Mouse (Mus musculus) heart, embryonic 16.5 days (tissue): Measurements from ENCODE around the gene AU022252. TPM values are rescaled to one million over a fixed set of nuclear protein-coding genes. Genes with fewer than 3 reads are reported as not detected.

ENCODE experiments used
- ATAC-seq: fragments of 200-750 bp; cut with Nextera tagmentation; replicated peaks from 2 replicates; pipeline ENCODE4 v1.8.0; 2017; ENCODE audit warnings: moderate number of reproducible peaks; ENCODE audit not compliant: insufficient read depth, low FRiP score; ENCODE audit errors: extremely low read depth
- H3K27ac ChIP-seq: fragments of 300-500 bp; sonication (generic); 2 replicates; pipeline ENCODE4 v1.5.1; 2014; ENCODE audit warnings: mild to moderate bottlenecking, low read length, control low read depth, moderate library complexity
- H3K27me3 ChIP-seq: fragments of 300-500 bp; sonication (generic); 2 replicates; pipeline ENCODE4 v1.6.1; 2014; ENCODE audit warnings: low read length, mixed read lengths; ENCODE audit not compliant: control insufficient read depth, insufficient read depth
- H3K36me3 ChIP-seq: fragments of 300-500 bp; sonication (generic); 2 replicates; pipeline ENCODE4 v1.6.1; 2014; ENCODE audit not compliant: control insufficient read depth, insufficient read depth
- H3K4me1 ChIP-seq: fragments of 300-500 bp; sonication (generic); 2 replicates; pipeline ENCODE4 v1.6.1; 2014; ENCODE audit warnings: low read length, mixed read lengths; ENCODE audit not compliant: control insufficient read depth, insufficient read depth
- H3K4me2 ChIP-seq: fragments of 300-500 bp; sonication (generic); 2 replicates; pipeline ENCODE4 v1.6.1; 2014; ENCODE audit warnings: low read depth, mild to moderate bottlenecking, control low read depth, low read length
- H3K4me3 ChIP-seq: fragments of 300-500 bp; sonication (generic); 2 replicates; pipeline ENCODE4 v1.5.1; 2014; ENCODE audit warnings: mild to moderate bottlenecking, control low read depth, low read length
- H3K9ac ChIP-seq: fragments of 300-500 bp; sonication (generic); 2 replicates; pipeline ENCODE4 v1.6.1; 2014; ENCODE audit warnings: low read length, control low read depth
- H3K9me3 ChIP-seq: fragments of 300-500 bp; sonication (generic); replicated peaks from 2 replicates; pipeline ENCODE4 v1.6.1; 2016; ENCODE audit warnings: low read length; ENCODE audit not compliant: control insufficient read depth
- WGBS: fragments of 180-500 bp; shearing (Covaris S2); extraction: QIAGEN DNeasy Blood & Tissue Kit; methylation state at CpG from one replicate; pipeline ENCODE4 v1.1.7; 2014; 5-methylcytosine and 5-hydroxymethylcytosine counted together
- polyA plus RNA-seq: library from polyadenylated mRNA; unstranded; fragments of >200 nt; fragmentation: Nextera tagmentation; extraction: Ambion mirVana; gene quantifications from 2 replicates; pipeline ENCODE4 v1.2.1, GENCODE M21; 2015

AU022252 gene
- polyA plus RNA-seq, 1 experiment from 2014 or later: 23.4 TPM

DNA sequence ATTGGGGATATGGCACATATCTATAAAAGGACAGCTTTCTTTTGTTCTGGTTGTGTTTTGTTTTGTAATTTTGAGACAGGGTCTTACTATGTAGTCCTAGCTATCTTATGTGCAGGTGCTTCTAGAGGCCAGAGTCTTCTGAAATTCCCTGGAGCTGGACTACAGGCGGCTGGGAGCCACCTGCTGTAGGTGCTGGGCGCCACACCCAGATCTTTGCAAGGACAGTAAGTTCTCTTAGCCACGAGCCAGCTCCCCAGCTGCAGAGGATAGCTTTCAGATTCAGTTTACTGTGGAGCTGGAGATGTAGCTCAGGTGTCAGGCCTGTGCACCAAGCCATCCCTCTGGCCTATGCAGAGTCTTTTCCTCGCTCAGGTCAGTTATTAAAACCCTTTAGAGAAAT lies 65.4 kb downstream of the AU022252 start:
- no peak overlapping the region for H3K4me2 ChIP-seq
- H3K27ac ChIP-seq: no peak overlapping the region
- no peaks in the 10 kb centered on the region for H3K9me3 ChIP-seq
- H3K4me3 ChIP-seq: no peak overlapping the region
- peaks cover 8% of the 10 kb centered on the region for H3K4me1 ChIP-seq
- no peak overlapping the region for H3K9ac ChIP-seq
- ATAC-seq: no peak
- 85% methylated on average over 4 of the region's 4 CpGs for WGBS
- H3K27me3 ChIP-seq: no peaks in the 10 kb centered on the region
- peaks cover 17% of the 10 kb centered on the region for H3K36me3 ChIP-seq

DNA sequence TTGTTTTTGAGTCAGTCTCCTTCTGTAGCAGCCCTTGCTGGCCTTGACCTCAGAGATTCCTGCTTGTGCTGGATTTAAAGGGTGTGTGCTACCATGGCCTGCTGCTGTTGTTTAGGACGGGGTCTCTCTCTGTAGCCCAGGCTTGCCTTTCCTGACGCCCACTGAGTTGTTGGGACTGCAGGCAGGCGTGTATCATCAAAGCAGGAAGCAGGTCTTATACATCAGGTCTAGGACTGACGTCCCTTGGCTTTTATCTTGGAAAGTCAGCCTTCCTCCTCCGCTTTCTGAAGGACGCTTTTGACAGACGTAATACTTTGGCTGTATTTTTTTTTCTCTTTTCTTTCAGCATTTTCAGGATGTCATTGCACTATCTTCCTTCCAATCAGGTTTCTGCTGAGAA lies 66.6 kb downstream of the AU022252 start:
- no peaks in the 10 kb centered on the region for H3K27me3 ChIP-seq
- no peak overlapping the region for H3K4me2 ChIP-seq
- no peak overlapping the region for H3K9ac ChIP-seq
- H3K4me3 ChIP-seq: no peak overlapping the region
- no peaks in the 10 kb centered on the region for H3K9me3 ChIP-seq
- no peak overlapping the region for H3K27ac ChIP-seq
- no peaks in the 10 kb centered on the region for H3K4me1 ChIP-seq
- H3K36me3 ChIP-seq: peaks cover 17% of the 10 kb centered on the region
- ATAC-seq: no peak
- WGBS: 62% methylated on average over 7 of the region's 7 CpGs

DNA sequence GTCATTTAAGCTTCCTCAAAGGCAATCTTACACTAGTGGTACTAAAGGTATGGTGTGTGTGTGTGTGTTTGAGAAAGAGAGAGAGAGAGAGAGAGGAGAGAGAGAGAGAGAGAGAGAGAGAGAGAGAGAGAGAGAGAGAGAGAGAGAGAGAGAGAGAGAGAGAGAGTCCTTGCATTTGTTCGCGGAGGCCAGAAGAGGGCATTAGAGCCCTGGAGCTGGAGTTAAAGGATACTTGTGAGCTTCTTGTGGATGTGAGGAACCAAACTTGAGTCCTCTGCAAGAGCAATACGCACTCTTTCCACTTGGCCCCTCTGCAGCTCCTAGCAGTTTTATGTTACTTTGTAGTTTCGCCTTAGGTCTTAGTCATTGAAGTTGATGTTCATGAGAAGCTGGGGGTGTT lies 69.5 kb downstream of the AU022252 start:
- Histone ChIP-seq H3K4me2 (no peak overlapping the region), H3K9me3 (no peaks in the 10 kb centered on the region), H3K4me1 (no peaks in the 10 kb centered on the region), H3K27ac (no peak overlapping the region), H3K36me3 (no peaks in the 10 kb centered on the region), H3K27me3 (no peaks in the 10 kb centered on the region), H3K4me3 (no peak overlapping the region), H3K9ac (no peak overlapping the region)
- ATAC-seq: no peak
- 81% methylated on average over 4 of the region's 4 CpGs for WGBS

DNA sequence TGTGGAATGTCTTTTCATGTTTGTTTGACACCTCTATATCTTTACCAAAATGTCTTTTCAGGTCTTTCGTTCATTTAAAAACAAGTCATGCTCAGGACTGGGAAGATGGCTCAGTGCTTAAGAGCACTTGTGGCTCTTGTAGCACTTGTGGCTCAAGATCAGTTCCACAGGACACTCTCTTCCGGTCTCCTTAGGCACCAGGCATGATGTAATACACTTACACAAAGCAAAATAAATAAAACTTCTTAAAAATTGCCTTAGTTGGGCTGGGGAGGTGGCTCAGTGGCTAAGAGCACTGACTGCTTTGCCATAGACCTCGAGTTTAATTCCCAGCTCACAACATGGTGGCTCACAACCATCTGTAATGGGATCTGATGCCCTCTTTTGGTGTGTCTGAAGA lies 71.2 kb downstream of the AU022252 start:
- Histone ChIP-seq H3K4me2 (no peak overlapping the region), H3K27ac (no peak overlapping the region), H3K4me3 (no peak overlapping the region), H3K4me1 (no peaks in the 10 kb centered on the region), H3K27me3 (no peaks in the 10 kb centered on the region), H3K9me3 (no peaks in the 10 kb centered on the region), H3K9ac (no peak overlapping the region), H3K36me3 (no peaks in the 10 kb centered on the region)
- no peak for ATAC-seq
- 68% methylated on average over 3 of the region's 3 CpGs for WGBS

DNA sequence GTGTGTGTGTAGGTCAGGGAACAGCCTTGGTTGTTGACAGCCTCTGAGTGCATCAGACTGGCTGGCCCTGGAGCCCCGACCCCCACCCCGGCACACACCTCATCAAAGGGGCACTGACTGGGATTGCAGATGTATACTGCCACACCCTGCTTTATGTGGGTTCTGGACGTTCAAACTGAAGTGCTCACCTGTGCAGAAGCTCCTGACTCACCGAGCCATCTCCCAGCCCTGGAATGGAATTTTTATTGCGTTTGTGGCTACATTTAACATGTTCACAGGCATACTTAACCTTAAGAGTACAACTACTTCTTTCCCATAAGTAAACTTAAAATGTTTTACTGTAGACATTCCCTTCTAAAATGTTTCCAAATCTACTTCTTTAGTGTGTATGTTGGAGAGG lies 74.6 kb downstream of the AU022252 start:
- Histone ChIP-seq H3K9me3 (no peaks in the 10 kb centered on the region), H3K4me2 (no peak overlapping the region), H3K4me3 (no peak overlapping the region), H3K9ac (no peak overlapping the region), H3K27ac (no peak overlapping the region), H3K36me3 (no peaks in the 10 kb centered on the region), H3K27me3 (no peaks in the 10 kb centered on the region), H3K4me1 (no peaks in the 10 kb centered on the region)
- 61% methylated on average over 5 of the region's 5 CpGs for WGBS
- no peak for ATAC-seq

DNA sequence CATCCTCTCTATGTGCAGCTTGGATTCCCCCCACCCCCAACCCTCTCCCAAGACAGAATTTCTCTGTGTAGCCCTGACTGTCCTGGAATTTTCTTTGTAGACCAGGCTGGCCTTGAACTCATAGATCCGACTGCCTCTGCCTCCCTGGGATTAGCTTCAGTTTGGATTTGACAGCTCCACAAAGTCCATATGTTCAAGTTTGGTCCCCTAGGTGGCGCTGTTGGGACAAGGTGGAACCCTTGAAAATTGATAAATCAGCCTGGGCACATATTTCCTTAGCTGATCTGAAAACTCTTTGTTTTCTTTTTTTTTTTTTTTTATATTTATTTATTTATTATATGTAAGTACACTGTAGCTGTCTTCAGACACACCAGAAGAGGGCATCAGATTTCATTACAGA lies 75.3 kb downstream of the AU022252 start:
- Histone ChIP-seq H3K9me3 (no peaks in the 10 kb centered on the region), H3K27ac (no peak overlapping the region), H3K4me1 (no peaks in the 10 kb centered on the region), H3K4me3 (no peak overlapping the region), H3K9ac (no peak overlapping the region), H3K4me2 (no peak overlapping the region), H3K27me3 (no peaks in the 10 kb centered on the region), H3K36me3 (no peaks in the 10 kb centered on the region)
- WGBS: 35% methylated on average over 2 of the region's 2 CpGs
- no peak for ATAC-seq

Other genes with a start within 250 kb of the AU022252 start
- 129 and 136 TPM in 2 replicates for gene Slc2a1, start 124.0 kb downstream of the AU022252 start, polyA plus RNA-seq
- 7.7 and 10.8 TPM in 2 replicates for gene Zfp691, start 58.5 kb downstream of the AU022252 start, polyA plus RNA-seq
- 0.88 and 1.4 TPM in 2 replicates for gene Ermap, start 42.7 kb downstream of the AU022252 start, polyA plus RNA-seq
- gene Svbp, start 37.4 kb downstream of the AU022252 start, polyA plus RNA-seq: 114 and 119 TPM in 2 replicates
- 0.15 and 0.22 TPM in 2 replicates for gene Tmem269, start 14.5 kb downstream of the AU022252 start, polyA plus RNA-seq
- 28.2 and 29.3 TPM in 2 replicates for gene P3h1, start 203 bp upstream of the AU022252 start, polyA plus RNA-seq
- gene Cldn19, start 22.7 kb upstream of the AU022252 start, polyA plus RNA-seq: not detected in 2 replicates
- 501 and 547 TPM in 2 replicates for gene Ybx1, start 61.9 kb upstream of the AU022252 start, polyA plus RNA-seq
- gene Ppih, start 87.8 kb upstream of the AU022252 start, polyA plus RNA-seq: 36.7 and 43.2 TPM in 2 replicates
- 3.8 and 4.0 TPM in 2 replicates for gene Ccdc30, start 182.8 kb upstream of the AU022252 start, polyA plus RNA-seq
- gene Ppcs, start 189.7 kb upstream of the AU022252 start, polyA plus RNA-seq: 30.3 and 32.6 TPM in 2 replicates
- gene Zmynd12, start 190.1 kb upstream of the AU022252 start, polyA plus RNA-seq: 0.28 and 0.42 TPM in 2 replicates